Mouse (Mus musculus) forelimb bud, embryonic 11.5 days (tissue): ENCODE measurements around the gene Mgst3.

ENCODE experiments used
- DNase-seq: peaks from one replicate; pipeline ENCODE4 v3.0.0-alpha.2; 2012; ENCODE audit warnings: low read depth, low spot score

Gene Mgst3

GRCm38 (mm10) chr1:167393683-167394492 lies at the start of gene Mgst3:
Mgst3 (minus strand) TSS chr1:167393841.
- peak; percentile 96 for DNase-seq

- DNase-seq: peak; percentile 54
Measured at GRCm38 (mm10) chr1:167438231-167438885, 44.7 kb upstream of the Mgst3 start.

DNA sequence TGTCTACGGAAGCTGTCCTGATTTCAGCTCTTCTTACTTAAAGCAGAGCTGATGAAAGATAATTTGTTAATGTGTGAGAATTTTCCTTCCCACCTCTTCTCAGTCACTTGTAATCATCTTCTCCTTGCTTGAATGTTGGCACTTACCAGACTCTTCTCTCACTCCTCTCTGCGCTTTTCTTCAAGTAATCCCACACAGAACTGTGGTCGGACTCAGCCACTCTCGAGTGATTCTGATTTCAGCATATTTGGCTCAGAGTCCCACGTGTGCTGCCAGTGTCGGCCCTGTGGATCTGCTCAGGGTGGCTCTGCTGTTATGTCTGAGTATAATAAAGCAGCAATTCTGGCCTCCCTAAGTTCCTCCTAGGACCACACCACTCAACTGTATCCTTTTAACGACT lies 43.5 kb upstream of the Mgst3 start:
- DNase-seq: no peak

- no peak for DNase-seq
Measured at GRCm38 (mm10) chr1:167436186-167436975, 42.7 kb upstream of the Mgst3 start.

DNA sequence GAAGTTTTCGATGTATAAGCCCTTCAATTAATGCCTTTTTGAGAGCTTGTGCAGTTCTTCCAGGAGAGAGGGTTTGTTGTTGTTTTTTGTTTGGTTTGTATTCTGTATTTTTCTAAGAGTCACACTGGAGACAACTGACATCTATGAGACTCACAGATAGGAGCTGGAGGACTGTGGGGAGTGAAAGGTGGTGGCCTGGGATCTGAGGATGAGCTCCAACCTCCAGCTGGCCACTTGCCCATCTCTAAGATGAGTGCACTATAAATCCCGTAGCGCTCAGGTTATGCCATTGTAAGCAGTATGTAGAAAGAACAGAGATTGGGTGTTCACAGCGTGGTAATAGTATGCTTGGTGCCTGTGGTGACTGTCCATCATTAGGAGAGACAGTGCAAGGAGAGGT lies 41.3 kb upstream of the Mgst3 start:
- DNase-seq: no peak

DNA sequence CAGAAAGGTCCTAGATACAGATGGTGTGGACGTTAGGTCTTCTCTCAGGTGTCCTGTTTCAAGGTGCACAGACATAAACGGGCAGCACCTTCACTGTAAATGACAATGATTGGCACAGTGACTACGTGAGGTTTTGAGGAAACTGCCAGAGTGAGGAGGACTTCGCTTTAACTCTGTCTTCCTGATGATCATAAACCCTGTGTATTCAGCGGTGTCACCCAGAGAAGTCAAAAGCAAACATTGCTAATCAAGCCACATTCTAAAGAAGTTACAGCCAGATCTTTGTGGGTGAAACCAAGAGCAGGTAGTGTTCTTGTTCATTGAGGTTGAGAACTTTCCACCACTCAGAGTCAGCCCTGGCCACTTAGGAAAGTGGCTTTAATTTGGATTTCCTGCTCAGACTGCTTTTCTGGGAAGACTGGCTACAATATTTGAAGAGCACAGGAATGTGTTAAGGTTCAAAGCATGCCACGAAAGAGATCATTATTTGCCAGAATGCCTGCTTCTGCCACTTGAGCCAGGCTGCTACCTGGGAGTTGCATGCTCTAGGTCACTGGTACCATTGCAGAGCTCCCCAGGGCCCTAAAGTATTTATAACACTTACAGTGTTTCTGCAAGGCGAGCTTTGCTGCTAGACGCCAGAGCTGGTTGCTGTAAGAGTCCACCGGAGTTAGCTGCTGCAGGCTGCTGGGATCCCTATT lies 37.5 kb upstream of the Mgst3 start:
- no peak for DNase-seq

DNA sequence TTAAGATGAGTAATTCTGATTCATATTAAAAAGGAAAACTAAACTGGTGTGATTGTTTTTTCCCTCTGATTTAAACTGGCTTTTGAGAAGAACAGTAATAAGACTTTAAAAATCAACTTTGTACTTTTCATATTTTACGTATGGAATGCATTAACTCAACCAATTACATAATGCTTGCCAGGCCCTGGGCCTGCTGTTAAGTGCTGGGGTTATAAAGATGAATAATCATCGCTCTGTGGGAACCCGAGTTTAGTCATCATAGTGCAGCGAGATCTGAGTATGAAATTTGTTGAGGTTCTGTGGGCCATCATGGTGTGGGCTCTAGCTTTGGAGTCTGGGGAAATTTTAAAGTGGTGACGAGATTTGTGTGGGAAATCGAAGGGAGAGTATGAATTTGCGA lies 33.0 kb upstream of the Mgst3 start:
- DNase-seq: no peak

- DNase-seq: no peak
Measured at GRCm38 (mm10) chr1:167425572-167425971, 31.9 kb upstream of the Mgst3 start.

DNA sequence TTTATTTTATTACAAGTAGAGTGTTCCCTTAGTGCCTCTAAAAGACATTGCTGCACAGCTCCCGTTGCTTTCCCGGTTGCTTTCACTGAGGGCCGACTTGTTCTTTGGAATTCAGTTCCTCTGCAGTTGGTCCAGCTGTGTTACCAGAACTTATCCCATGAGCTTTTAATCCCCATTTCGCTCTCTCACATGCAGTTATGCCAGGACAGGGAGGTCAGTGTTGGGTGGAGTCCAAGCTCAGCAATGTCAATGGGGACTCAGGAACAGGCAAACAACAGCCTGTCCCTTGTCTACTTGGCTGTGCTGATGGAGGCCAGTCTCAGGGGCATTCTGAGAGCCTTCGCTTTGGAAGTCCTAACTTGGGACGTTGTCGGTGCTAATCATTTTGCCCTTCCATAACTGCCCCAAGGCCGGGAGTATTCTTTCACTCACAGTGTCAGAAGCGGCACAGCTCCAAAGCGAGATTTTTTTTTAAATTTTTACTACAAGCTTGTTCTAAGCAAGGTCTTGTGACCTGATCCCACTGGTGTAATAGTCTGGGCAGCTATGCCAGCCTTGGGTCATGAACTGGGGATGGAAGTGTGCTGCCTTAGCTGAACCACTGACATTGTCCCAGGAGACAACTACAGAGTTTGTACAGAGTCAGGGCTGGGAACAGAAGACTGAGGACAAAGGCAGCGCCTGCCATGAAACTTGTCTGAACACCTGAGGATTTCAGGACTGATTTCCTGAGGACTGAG lies 29.0 kb upstream of the Mgst3 start:
- DNase-seq: no peak

DNA sequence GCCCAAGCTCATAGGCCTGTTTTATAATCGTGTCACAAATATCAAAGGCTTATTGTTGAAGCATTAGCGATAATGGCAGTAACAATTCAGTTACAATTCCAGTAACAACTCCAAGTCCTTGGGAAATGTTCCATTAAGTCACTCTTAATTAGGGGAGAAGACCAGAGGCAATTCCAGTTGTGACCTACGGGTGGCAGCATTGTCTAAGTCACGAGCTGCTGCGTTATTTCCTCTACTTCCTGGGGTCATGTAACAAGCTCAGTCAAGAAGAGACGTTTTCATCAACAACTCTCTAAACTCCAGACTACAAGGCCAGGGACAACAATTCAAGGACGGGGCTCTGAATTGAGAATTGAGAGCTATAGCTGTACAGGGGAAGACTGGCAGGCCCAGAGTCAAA lies 21.2 kb upstream of the Mgst3 start:
- DNase-seq: peak; percentile 83

DNA sequence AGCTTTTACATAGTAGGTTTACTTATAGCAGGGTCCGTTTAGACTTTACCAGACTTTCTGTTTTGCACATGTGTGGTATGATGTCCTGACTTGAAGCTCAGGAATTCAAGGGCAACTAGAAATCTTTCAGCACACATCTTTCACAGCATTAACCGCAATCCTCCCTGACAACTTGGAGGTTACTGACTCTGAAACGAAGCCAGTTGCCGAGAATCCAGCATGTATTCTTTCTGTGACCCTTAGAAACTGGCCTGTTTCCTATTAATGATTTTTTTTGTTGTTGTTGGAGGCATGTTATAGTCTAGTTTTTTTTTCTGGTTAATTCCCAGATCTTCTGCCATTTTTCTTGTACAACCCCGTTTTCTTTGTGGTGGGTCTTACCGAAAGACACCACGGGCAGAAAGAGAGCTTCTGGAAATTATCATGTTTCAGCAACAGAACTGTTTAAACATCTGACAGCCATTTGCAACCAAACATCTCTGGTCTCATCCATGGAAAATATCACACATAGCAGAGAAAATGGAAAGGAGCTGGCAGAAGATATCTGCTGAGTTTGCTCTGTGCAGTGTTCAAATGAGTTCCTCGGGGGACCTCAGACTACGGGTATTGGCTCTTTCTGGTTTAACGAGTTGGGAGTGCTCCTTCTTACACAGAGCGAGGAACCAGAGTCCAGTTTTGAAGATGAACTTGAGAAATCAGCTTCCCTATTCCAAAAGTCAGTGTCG lies 18.5 kb upstream of the Mgst3 start:
- no peak for DNase-seq

GRCm38 (mm10) chr1:167409601-167410000 lies 16.0 kb upstream of the Mgst3 start:
- DNase-seq: no peak

GRCm38 (mm10) chr1:167405237-167405636 lies 11.6 kb upstream of the Mgst3 start:
- DNase-seq: no peak

- DNase-seq: no peak
Measured at GRCm38 (mm10) chr1:167393281-167393680, 360 bp downstream of the Mgst3 start.

- DNase-seq: no peak
Measured at GRCm38 (mm10) chr1:167392687-167393086, 954 bp downstream of the Mgst3 start.

DNA sequence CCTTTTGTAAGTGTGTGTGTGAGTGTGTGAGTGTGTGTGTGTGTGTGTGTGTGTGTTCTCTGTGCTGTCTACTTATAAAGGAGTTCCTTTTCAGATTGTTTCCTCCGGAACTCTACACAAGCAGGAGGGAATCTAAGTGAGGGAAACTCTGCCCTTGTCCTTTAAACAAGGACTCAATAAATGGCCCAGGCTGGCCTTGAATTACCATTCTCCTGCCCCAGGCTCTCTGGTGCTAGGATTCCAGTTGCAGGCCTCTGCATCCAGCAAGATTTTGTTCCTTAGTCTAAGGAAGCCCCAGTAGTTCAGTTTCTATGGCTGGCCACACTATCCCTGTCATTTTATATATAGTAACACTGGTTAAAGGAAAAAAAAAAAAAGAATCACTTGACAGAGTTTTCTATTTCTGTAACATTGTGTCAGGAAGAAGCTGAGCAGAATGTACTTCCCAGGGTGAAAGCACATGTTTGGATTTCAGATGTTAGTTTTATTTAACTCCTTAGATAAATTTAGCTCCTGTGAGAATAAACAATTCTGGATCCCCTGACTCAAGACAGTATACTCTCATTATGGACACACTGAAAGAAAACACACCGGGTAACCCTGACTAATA lies 1.5 kb downstream of the Mgst3 start:
- no peak for DNase-seq

GRCm38 (mm10) chr1:167391241-167391640 lies 2.4 kb downstream of the Mgst3 start:
- DNase-seq: no peak

- DNase-seq: no peak
Measured at GRCm38 (mm10) chr1:167390381-167390780, 3.3 kb downstream of the Mgst3 start.

GRCm38 (mm10) chr1:167389584-167389983 lies 4.1 kb downstream of the Mgst3 start:
- no peak for DNase-seq

- DNase-seq: no peak
Measured at GRCm38 (mm10) chr1:167388571-167388970, 5.1 kb downstream of the Mgst3 start.
